Mouse (Mus musculus) lung, embryonic 14.5 days (tissue): Measurements from ENCODE around the gene Nfkbie. TPM values are rescaled to one million over a fixed set of nuclear protein-coding genes. Genes with fewer than 3 reads are reported as not detected.

Experiments
- ATAC-seq: fragments of 200-750 bp; cut with Nextera tagmentation; 2 replicates; pipeline ENCODE4 v1.8.0; 2017; ENCODE audit warnings: mild to moderate bottlenecking, moderate TSS enrichment, moderate library complexity; ENCODE audit not compliant: insufficient read depth
- DNase-seq: peaks from one replicate; pipeline ENCODE4 v3.0.0-alpha.2; 2015
- H3K27ac ChIP-seq: fragments of 300-500 bp; sonication (generic); 2 replicates; pipeline ENCODE4 v1.5.1; 2014; ENCODE audit warnings: low read depth, mild to moderate bottlenecking, moderate library complexity
- H3K27me3 ChIP-seq: fragments of 300-500 bp; sonication (generic); 2 replicates; pipeline ENCODE4 v1.6.1; 2014; ENCODE audit warnings: low read length, control low read depth; ENCODE audit not compliant: insufficient read depth
- H3K36me3 ChIP-seq: fragments of 300-500 bp; sonication (generic); 2 replicates; pipeline ENCODE4 v1.6.1; 2014; ENCODE audit warnings: control low read depth; ENCODE audit not compliant: insufficient read depth
- H3K4me1 ChIP-seq: fragments of 300-500 bp; sonication (generic); 2 replicates; pipeline ENCODE4 v1.6.1; 2014; ENCODE audit warnings: antibody characterized with exemption, control low read depth; ENCODE audit not compliant: insufficient read depth
- H3K4me2 ChIP-seq: fragments of 300-500 bp; sonication (generic); 2 replicates; pipeline ENCODE4 v1.6.1; 2014; ENCODE audit warnings: mild to moderate bottlenecking
- H3K4me3 ChIP-seq: fragments of 300-500 bp; sonication (generic); 2 replicates; pipeline ENCODE4 v1.5.1; 2014; ENCODE audit warnings: low read depth, low read length
- H3K9ac ChIP-seq: fragments of 300-500 bp; sonication (generic); 2 replicates; pipeline ENCODE4 v1.6.1; 2014
- H3K9me3 ChIP-seq: fragments of 300-500 bp; sonication (generic); 2 replicates; pipeline ENCODE4 v1.6.1; 2016; ENCODE audit warnings: low read depth, low read length, control low read depth
- CTCF ChIP-seq: IDR thresholded peaks from 2 replicates; pipeline ENCODE4 v1.5.1; 2016; ENCODE audit warnings: antibody characterized with exemption, low read depth
- WGBS: fragments of 180-500 bp; shearing (Covaris S2); extraction: QIAGEN DNeasy Blood & Tissue Kit; methylation state at CpG from one replicate; pipeline ENCODE4 v1.1.7; 2014; 5-methylcytosine and 5-hydroxymethylcytosine counted together
- polyA plus RNA-seq: library from polyadenylated mRNA; unstranded; fragments of >200 nt; fragmentation: Nextera tagmentation; extraction: Ambion mirVana; gene quantifications from 2 replicates; pipeline ENCODE4 v1.2.1, GENCODE M21; 2014

Nfkbie gene
- polyA plus RNA-seq, 1 experiment from 2014 or later: 3.1 TPM

GRCm38 (mm10) chr17:45567162-45567601 lies 11.7 kb downstream of the Nfkbie start:
- ATAC-seq: peak; percentile 16
- Histone ChIP-seq H3K27me3 (no peaks in the 10 kb centered on the region), H3K4me1 (peaks cover 11% of the 10 kb centered on the region), H3K36me3 (peaks cover 74% of the 10 kb centered on the region), H3K9me3 (no peaks in the 10 kb centered on the region), H3K4me3 (peak overlapping the region; percentile 4; the same call in 1 of the 2 replicates), H3K4me2 (no peak overlapping the region), H3K9ac (no peak overlapping the region), H3K27ac (no peak overlapping the region)
- TF ChIP-seq CTCF: peak; percentile 28; the same call in 1 of the 2 replicates
- peak; percentile 56 for DNase-seq
- WGBS: 22% methylated on average over 4 of the region's 4 CpGs

- peaks cover 11% of the 10 kb centered on the region for H3K4me1 ChIP-seq
- WGBS: 85% methylated on average over 12 of the region's 12 CpGs
- H3K27ac ChIP-seq: no peak overlapping the region
Measured at GRCm38 (mm10) chr17:45568990-45569389, 13.5 kb downstream of the Nfkbie start.

GRCm38 (mm10) chr17:45569999-45570398 lies 14.5 kb downstream of the Nfkbie start:
- Histone ChIP-seq H3K4me2 (peak overlapping the region; percentile 12; the same call in 1 of the 2 replicates), H3K9me3 (no peaks in the 10 kb centered on the region), H3K4me1 (peaks cover 10% of the 10 kb centered on the region; the same call in 1 of the 2 replicates), H3K36me3 (peaks cover 74% of the 10 kb centered on the region), H3K4me3 (no peak overlapping the region), H3K27me3 (no peaks in the 10 kb centered on the region), H3K27ac (no peak overlapping the region), H3K9ac (no peak overlapping the region)
- 72% methylated on average over 4 of the region's 4 CpGs for WGBS
- no peak for DNase-seq
- no peak for ATAC-seq
- no peak for TF ChIP-seq CTCF

More at GRCm38 (mm10) chr17:45568990-45569389, 13.5 kb downstream of the Nfkbie start:
- no peaks in the 10 kb centered on the region for H3K9me3 ChIP-seq
- H3K27me3 ChIP-seq: no peaks in the 10 kb centered on the region
- ATAC-seq: no peak
- H3K4me3 ChIP-seq: no peak overlapping the region
- H3K9ac ChIP-seq: no peak overlapping the region
- peaks cover 76% of the 10 kb centered on the region for H3K36me3 ChIP-seq
- no peak overlapping the region for H3K4me2 ChIP-seq
- no peak for TF ChIP-seq CTCF
- no peak for DNase-seq

DNA sequence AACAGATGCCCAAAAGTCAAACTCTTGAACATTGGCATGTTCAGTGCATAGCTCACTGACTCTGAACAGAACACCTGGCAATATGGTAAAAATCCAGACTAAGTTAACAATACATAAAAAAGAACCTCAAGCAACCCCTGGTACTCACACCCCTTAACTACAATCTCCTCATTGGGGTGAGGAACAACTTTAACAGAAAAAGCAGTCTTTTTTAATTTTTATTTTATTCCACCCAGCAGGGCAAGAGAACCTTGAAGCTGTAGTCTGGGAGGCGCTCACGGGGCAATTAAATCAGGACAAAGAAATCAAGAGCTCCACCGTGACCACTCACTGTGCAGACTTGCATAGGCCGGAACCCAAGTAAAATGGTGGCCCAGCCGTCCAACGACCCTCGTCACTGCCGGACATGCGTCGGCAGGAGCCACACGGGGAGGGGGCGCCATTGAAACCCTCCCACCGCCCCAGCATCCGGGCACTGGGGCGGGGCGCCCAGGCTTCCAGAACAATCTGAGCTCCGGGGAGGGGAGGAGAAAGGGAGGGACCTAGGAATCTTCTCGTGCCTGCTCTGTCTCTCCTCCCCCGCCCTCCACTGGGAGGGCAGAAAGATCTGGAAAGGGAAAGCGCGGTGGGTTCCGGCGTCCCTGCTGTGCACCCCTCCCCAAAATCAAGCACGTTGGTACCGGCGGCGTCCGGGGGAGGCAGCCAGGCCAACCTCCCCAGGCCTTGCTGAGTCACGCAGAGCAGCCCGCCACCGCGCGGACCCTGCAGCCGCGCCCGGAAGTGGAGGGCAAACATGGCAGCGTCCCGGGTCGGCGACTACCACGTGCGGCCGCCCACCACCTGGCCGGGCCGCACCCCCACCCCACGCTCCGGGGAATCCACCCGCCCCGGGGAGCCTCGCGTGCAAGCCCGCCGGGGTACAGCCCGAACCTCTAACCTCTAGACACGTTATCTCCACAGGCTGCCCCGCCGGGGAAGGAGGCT lies 16.9 kb downstream of the Nfkbie start:
- no peak for TF ChIP-seq CTCF
- H3K4me1 ChIP-seq: peaks cover 9% of the 10 kb centered on the region; the same call in 1 of the 2 replicates
- peak overlapping the region; percentile 96 for H3K4me2 ChIP-seq
- peak overlapping the region; percentile 68 for H3K4me3 ChIP-seq
- no peaks in the 10 kb centered on the region for H3K27me3 ChIP-seq
- DNase-seq: peak; percentile 94
- peak overlapping the region; percentile 90 for H3K9ac ChIP-seq
- H3K9me3 ChIP-seq: no peaks in the 10 kb centered on the region
- peak; percentile 67 for ATAC-seq
- peaks cover 50% of the 10 kb centered on the region for H3K36me3 ChIP-seq
- WGBS: under 1% methylated on average over 56 of the region's 57 CpGs
- peak overlapping the region; percentile 92 for H3K27ac ChIP-seq

GRCm38 (mm10) chr17:45573087-45573779 lies 17.7 kb downstream of the Nfkbie start, which contains the start of gene Hsp90ab1:
Hsp90ab1 (minus strand) TSS chr17:45573271.
- peaks cover 42% of the 10 kb centered on the region for H3K36me3 ChIP-seq
- no peaks in the 10 kb centered on the region for H3K9me3 ChIP-seq
- peaks cover 9% of the 10 kb centered on the region; the same call in 1 of the 2 replicates for H3K4me1 ChIP-seq
- DNase-seq: peak; percentile 99
- ATAC-seq: peak; percentile 84
- no peaks in the 10 kb centered on the region for H3K27me3 ChIP-seq
- H3K27ac ChIP-seq: peak within 1 kb of the TSS; percentile 96
- H3K4me3 ChIP-seq: peak within 1 kb of the TSS; percentile 68
- H3K4me2 ChIP-seq: peak within 1 kb of the TSS; percentile 96
- TF ChIP-seq CTCF: no peak
- WGBS: under 1% methylated on average over 41 of the region's 41 CpGs
- peak within 1 kb of the TSS; percentile 90 for H3K9ac ChIP-seq

DNA sequence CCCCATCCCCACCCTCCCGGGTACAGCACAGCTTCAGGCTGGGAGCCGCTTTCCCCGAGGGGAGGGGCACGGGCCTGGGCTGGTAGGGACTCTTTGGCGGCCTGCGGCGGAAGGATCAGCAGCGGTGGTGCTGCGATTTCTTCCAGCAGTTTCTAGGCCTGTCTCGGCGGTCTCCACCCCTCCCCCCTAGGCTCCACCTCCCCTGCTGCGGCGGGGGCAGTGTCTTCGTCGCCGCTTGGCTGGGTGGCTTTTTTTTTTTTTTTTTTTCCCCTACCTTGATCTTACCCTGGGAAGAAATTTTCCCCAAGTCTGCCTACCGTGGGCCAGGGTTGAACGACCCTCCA lies 18.2 kb downstream of the Nfkbie start:
- no peaks in the 10 kb centered on the region for H3K9me3 ChIP-seq
- H3K4me3 ChIP-seq: peak overlapping the region; percentile 68
- DNase-seq (peak; percentile 96), ATAC-seq (peak; percentile 57)
- H3K9ac ChIP-seq: peak overlapping the region; percentile 83
- WGBS: under 1% methylated on average over 18 of the region's 18 CpGs
- peaks cover 9% of the 10 kb centered on the region; the same call in 1 of the 2 replicates for H3K4me1 ChIP-seq
- H3K4me2 ChIP-seq: peak overlapping the region; percentile 96
- H3K27ac ChIP-seq: peak overlapping the region; percentile 96
- TF ChIP-seq CTCF: no peak
- peaks cover 36% of the 10 kb centered on the region for H3K36me3 ChIP-seq
- no peaks in the 10 kb centered on the region for H3K27me3 ChIP-seq
